Mouse (Mus musculus) ES-E14 (cell line): ENCODE measurements around the gene Cacna2d2.

Source experiments
- CHD2 ChIP-seq: IDR thresholded peaks from 2 replicates; pipeline ENCODE4 v1.6.1; 2014; ENCODE audit warnings: mild to moderate bottlenecking, low read depth, low read length, inconsistent platforms
- HCFC1 ChIP-seq: IDR thresholded peaks from 2 replicates; pipeline ENCODE4 v1.6.1; 2012; ENCODE audit warnings: low read length, inconsistent platforms, borderline replicate concordance; ENCODE audit not compliant: insufficient read depth
- MAFK ChIP-seq: IDR thresholded peaks from 2 replicates; pipeline ENCODE4 v1.6.1; 2014; ENCODE audit warnings: mild to moderate bottlenecking, low read depth, low read length, inconsistent platforms; ENCODE audit not compliant: insufficient read depth
- ZNF384 ChIP-seq: IDR thresholded peaks from 2 replicates; pipeline ENCODE4 v1.6.1; 2012; ENCODE audit warnings: low read depth, low read length, inconsistent platforms

GRCm38 (mm10) chr9:107388263-107388662 is 11.1 kb upstream of the Cacna2d2 start:
- no peak for TF ChIP-seq CHD2
- TF ChIP-seq HCFC1: no peak
- TF ChIP-seq MAFK: peak; percentile 98
- TF ChIP-seq ZNF384: no peak
